Mouse (Mus musculus): Measurements from ENCODE around the gene Nup188.
A peak's percentile ranks its signal among the peaks of the same experiment; 100 is the strongest.

Nup188 gene

DNA sequence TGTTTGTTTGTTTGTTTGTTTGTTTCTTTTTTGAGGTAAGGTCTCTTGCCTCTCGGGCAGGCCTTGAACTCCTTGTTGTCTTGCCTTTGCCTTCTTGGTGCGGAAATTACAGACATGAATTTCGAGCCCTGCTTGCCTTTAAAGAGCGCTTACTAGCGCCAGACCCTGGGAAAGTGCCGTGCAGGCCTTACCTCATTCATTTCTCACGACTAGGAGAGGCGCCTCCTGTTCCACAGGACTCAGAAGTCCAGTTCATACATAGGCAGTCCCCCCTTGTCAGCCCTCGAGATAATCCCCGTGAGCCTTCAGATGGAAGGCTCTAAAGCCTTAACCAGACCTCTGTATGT, 803 bp downstream of the Nup188 start:
- no peak for DNase-seq

DNA sequence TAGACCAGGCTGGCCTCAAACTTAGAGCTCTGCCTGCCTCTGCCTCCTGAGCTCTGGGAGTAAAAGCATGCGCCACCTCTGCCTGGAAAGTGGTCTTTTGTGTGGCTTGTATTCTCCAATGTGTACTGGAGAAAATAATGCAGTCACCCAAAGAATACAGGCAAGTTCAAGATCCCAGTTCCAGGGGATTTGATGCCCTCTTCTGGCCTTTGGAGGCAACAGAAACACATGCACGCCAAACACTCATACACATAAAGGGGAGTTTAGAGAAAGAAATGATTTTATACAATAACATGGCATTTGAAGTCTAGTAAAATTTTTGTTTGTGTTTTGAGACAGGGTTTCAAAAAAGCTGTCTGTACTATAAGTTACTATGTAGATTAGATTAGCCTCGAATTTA, 13.3 kb downstream of the Nup188 start:
- DNase-seq: no peak

- no peak for DNase-seq
Measured at GRCm38 (mm10) chr2:30299966-30300365, 13.8 kb downstream of the Nup188 start.

GRCm38 (mm10) chr2:30306087-30306486, 19.9 kb downstream of the Nup188 start:
- DNase-seq: no peak

GRCm38 (mm10) chr2:30309351-30309750, 23.2 kb downstream of the Nup188 start:
- no peak for DNase-seq

DNA sequence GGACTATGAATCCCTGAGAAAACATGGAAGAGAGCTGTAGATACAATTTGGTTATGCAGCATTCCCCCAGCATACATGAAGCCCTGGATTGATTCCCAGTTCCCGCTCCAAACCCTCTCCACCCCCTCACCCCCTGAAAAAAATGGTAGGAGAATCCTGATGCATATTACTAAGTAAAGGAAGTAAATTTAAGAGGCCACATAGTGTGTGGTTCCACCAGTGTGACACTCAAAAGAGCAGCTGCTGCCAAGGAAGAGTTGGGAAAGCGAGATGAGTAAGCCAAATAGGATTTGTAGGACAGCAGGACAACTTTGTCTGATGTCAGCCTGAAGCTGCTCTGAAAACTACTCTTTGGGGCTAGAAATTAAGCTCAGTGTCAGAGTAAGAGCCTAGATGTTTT, 25.3 kb downstream of the Nup188 start:
- DNase-seq: no peak

GRCm38 (mm10) chr2:30316136-30316535, 29.9 kb downstream of the Nup188 start:
- DNase-seq: peak in 1 of 2 experiments; percentile 3

DNA sequence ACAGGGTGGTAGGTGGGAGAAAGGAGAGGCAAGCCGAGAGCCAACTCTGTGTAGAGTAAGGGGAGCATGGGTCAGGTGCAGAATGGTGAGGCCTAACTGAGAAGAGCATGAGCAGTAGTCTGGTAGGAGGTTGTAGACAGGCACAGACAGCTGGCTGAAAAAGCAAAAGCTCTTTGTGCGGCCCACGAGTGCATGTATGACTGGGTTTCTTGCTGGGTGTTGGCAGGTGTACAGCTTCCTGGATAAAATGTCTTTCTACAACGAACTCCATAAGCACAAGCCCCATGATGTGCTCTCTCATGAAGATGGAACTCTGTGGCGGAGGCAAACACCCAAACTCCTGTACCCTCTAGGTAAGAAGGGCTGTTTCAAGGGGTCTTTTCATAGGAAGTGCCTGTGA, 30.8 kb downstream of the Nup188 start:
- DNase-seq: no peak

- DNase-seq: peak; percentile 8 to 27
Measured at GRCm38 (mm10) chr2:30319260-30319659, 33.1 kb downstream of the Nup188 start.

GRCm38 (mm10) chr2:30323111-30323510, 36.9 kb downstream of the Nup188 start:
- no peak for DNase-seq

DNA sequence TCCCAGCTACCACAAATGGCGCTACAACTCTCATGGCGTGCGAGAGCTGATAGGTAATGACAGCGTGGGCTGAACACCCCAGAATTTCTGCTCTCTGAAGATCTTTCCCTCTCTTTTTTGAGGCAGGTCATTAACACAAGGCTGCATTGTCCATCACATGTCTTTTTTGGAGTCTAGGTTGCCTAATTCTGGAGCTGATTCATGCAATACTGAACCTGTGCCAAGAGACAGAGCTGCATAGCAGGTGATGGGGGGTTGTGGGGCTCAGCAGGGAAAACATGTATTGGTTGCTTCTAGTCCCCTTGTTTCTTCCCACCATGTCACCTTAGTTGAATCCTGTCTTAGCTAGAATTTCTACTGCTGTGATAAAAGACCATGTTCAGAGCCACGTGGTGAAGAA, 39.1 kb downstream of the Nup188 start:
- no peak for DNase-seq

DNA sequence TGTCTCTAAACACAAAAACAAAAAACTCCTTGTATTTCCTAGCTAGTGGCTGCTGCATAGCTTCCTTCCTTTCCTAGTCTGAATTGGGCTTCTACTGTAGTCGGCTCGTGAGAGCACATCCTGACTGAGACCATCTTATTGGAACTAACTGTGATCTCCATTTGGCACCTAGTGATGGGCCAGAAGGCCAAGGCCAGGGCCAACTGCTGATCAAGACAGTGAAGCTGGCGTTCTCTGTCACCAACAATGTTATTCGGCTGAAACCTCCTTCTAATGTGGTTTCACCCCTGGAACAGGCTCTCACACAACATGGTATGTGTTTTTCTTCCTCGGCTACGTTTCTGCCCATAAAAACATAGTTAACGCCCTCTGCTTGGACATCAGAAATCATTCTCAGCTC, 41.1 kb downstream of the Nup188 start:
- DNase-seq: no peak

GRCm38 (mm10) chr2:30328791-30329190, 42.6 kb downstream of the Nup188 start:
- no peak for DNase-seq

DNA sequence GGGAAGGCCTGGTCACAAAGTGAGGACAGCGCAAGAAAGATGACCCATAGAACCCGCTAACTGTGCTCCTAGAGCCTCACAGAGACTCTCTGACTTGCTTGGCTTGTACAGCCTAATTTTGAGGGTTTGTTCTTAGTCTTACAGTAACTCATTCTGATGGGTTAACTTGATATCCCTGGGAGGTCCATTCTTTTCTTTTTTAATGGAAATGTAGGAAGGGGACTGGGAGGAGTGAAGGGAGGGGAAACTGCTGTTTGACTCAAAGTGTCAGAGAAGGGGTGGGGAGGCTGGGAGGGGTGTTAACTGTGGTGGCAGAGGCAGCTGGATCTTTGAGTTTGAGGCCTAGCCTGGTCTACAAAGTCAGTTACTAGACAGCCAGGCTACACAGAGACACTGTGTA, 49.1 kb downstream of the Nup188 start:
- no peak for DNase-seq

- no peak for DNase-seq
Measured at GRCm38 (mm10) chr2:30336174-30336915, 50.1 kb downstream of the Nup188 start.

DNA sequence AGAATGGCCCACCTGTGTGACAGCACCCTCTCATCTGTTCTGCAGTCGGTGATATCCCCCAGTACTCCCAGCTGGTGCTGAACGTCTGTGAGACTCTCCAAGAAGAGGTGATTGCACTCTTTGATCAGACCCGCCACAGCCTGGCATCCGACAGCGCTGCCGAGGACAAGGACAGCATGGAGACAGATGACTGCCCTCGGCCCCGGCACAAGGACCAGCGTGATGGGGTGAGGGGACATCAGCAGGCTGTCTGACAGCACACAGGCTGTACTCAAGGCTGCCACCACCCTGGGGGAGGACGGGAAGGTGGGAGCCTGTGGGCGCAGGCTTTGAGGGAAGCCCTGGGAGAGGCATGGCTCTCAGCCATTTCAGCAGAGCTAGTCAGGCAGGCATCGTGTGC, 51.0 kb downstream of the Nup188 start:
- DNase-seq: no peak

DNA sequence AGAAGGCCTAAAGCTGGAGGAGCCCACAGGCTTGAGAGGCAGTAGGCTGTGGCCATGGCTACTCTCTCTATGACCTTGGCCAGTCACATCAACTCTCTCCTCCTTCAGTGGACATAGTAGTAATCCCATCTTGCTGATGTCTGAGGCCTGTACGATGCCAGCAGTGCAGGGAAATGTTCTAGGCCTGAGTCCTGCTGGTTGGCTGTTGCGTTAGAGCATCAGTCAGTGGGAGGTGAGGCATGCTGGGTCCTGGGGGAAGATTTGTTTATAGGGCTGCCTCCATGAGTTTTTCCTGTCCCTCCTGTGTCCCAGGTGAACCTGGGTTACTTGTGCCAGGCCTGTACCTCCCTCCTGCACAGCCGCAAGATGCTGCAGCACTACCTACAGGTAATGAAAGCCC, 55.9 kb downstream of the Nup188 start:
- DNase-seq: no peak

- DNase-seq: no peak
Measured at GRCm38 (mm10) chr2:30342544-30342943, 56.3 kb downstream of the Nup188 start.

DNA sequence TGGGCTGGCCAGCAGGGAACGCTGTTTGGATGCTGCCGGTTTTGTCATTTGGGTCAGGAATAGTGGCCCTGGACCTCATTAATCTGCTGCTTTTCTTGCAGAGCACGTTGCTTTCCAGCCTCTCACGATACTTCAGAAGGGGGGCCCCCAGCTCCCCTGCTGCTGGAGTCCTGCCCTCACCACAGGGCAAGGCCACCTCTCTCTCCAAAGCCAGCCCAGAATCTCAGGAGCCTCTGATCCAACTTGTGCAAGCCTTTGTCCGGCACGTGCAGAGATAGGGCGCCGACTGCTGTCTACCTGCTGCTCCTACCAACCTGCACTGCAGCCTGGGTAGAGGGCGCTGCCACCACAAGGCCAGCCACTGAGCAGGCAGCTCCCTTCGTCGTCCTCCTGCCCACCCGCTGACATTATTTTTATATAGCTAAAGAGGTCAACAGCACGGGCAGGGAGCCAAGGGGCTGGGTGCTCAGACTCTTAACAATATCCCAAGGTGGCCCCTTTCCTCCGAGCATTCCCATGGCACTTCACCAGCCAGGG, 57.5 kb downstream of the Nup188 start:
- no peak for DNase-seq

- peak; percentile 43 to 63 for DNase-seq
Measured at GRCm38 (mm10) chr2:30345971-30346676, 59.9 kb downstream of the Nup188 start.

DNA sequence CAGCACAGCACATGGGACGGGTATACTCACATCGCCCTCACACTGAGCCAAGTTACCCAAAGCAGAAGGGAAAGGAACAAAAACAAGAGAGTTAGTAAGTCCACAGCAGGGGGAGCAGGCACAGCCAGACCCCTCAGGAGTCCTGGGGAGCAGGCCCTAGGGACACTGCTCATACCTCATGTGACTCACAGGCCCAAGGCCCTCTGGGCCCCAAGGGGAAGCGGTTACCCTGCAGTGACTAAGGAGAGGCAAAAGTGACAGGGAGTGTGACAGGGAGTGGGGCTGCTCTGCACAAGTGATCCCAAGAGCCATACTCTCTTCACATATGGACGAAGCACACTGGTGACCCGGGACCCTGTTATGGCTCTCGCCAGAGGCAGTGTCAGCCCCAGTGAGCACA, 63.0 kb downstream of the Nup188 start:
- DNase-seq: no peak

GRCm38 (mm10) chr2:30351149-30351548, 65.0 kb downstream of the Nup188 start:
- DNase-seq: no peak

- no peak for DNase-seq
Measured at GRCm38 (mm10) chr2:30355861-30356260, 69.7 kb downstream of the Nup188 start.

DNA sequence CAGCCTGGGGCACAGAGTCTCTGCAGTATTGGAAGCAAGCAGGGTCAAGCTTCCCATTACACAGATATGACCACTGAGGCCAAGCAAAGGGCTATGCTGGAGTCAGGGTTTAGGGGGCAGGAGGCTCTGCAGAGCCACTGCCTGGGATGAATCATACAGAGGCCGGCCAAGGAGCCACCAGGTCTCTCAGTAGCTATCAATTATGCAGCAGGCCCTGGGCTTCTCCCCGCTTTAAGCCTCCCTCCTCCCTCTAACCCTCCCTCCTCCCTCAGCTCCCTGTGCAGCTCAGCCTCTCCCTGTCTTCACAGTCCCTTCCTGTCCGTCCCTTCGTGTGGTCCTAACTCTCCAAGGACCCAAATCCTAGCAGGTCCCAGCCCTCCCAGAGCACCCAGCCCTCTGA, 70.1 kb downstream of the Nup188 start:
- DNase-seq: no peak

DNA sequence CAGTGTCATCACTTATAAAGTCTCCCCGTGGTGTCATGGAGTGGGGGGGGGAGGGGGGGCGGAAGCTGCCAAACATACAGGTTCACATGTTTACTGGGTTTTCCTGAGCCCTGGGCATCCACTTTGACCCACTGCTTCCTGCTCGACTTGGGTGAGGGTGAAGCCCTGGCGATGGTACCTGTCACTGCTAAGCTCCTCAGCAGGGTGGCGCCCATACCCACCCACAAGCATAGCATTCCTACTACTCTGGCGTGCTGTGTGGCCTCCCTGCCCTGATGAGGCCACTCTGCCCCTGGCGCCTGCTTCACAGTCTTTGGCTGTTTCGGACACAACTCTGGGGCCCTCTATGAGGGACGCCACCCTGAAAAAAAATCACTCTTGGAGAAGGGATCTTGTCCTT, 70.7 kb downstream of the Nup188 start:
- no peak for DNase-seq
